Mouse (Mus musculus) E14TG2a.4 (cell line): ENCODE results near the gene Ide.

Source experiments
- CTCF ChIP-seq: conservative IDR thresholded peaks from 2 replicates; pipeline ENCODE4 v1.5.1; 2014; ENCODE audit warnings: low read length
- NANOG ChIP-seq: IDR thresholded peaks from 2 replicates; pipeline ENCODE4 v1.6.1; 2014; ENCODE audit warnings: borderline replicate concordance, low read length, mixed read lengths
- POU5F1 ChIP-seq: IDR thresholded peaks from 2 replicates; pipeline ENCODE4 v1.6.1; 2014; ENCODE audit warnings: low read length, borderline replicate concordance

DNA sequence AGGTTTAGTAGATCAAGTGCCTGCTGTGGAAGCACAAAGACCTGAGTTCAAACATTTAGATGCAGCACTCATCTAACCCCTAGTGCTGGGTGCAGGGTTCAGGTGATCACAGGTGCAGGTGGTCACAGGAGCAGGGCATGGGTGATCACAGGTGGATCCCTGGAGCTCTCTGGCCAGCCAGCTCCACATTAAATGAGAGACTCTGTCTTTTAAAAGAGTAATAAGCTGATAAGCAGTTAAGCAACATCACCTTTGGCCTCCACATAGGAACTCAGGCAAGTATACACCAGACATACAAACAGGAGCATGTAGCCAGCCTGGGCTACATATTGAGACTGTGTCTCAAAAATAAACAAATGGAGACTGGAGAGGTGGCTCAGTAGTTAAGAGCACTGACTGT, 11.3 kb upstream of the Ide start:
- TF ChIP-seq CTCF, result no peak
- TF ChIP-seq NANOG, result no peak
- TF ChIP-seq POU5F1, result no peak
